Mouse (Mus musculus): ENCODE data around the gene Sept6. TPM values are rescaled to one million over a fixed set of nuclear protein-coding genes. Genes with fewer than 3 reads are reported as not detected.

Gene Sept6
- polyA plus RNA-seq, 1 experiment from 2014 or later, result 34.5 TPM

GRCm38 (mm10) chrX:36983654-36984311 lies 7.8 kb downstream of the Sept6 start:
- Histone ChIP-seq H3K27me3 (ENCODE audit: poor library complexity, severe bottlenecking) (no peaks in the 10 kb centered on the region), H3K36me3 (replicated peaks) (no peaks in the 10 kb centered on the region), H3K4me1 (peaks cover 8% of the 10 kb centered on the region; the same call in 1 of the 2 replicates), H3K4me3 (no peak overlapping the region), H3K27ac (no peak overlapping the region), H3K9me3 (no peaks in the 10 kb centered on the region)
- DNase-seq (ENCODE audit: extremely low spot score, low spot score), result no peak
- 66% methylated on average over 11 of the region's 11 CpGs for WGBS

- Histone ChIP-seq H3K27ac (no peak overlapping the region), H3K4me3 (no peak overlapping the region), H3K27me3 (ENCODE audit: poor library complexity, severe bottlenecking) (no peaks in the 10 kb centered on the region), H3K36me3 (replicated peaks) (no peaks in the 10 kb centered on the region), H3K9me3 (no peaks in the 10 kb centered on the region), H3K4me1 (peaks cover 7% of the 10 kb centered on the region; the same call in 1 of the 2 replicates)
- 89% methylated on average over 8 of the region's 8 CpGs for WGBS
- DNase-seq (ENCODE audit: extremely low spot score, low spot score), result no peak
Observed at GRCm38 (mm10) chrX:36982892-36983653, 8.5 kb downstream of the Sept6 start.

GRCm38 (mm10) chrX:36980563-36981187 lies 10.9 kb downstream of the Sept6 start:
- Histone ChIP-seq H3K36me3 (replicated peaks) (no peaks in the 10 kb centered on the region), H3K4me1 (no peaks in the 10 kb centered on the region), H3K9me3 (no peaks in the 10 kb centered on the region), H3K4me3 (no peak overlapping the region), H3K27ac (no peak overlapping the region), H3K27me3 (ENCODE audit: poor library complexity, severe bottlenecking) (no peaks in the 10 kb centered on the region)
- DNase-seq (ENCODE audit: extremely low spot score, low spot score), result no peak
- 89% methylated on average over 10 of the region's 10 CpGs for WGBS

GRCm38 (mm10) chrX:36977863-36978262 lies 13.7 kb downstream of the Sept6 start:
- WGBS, result 95% methylated on average over 2 of the region's 2 CpGs
- H3K27me3 ChIP-seq (ENCODE audit: poor library complexity, severe bottlenecking), result no peaks in the 10 kb centered on the region
- no peaks in the 10 kb centered on the region for H3K4me1 ChIP-seq
- H3K4me3 ChIP-seq, result no peak overlapping the region
- no peak for DNase-seq (ENCODE audit: extremely low spot score, low spot score)
- no peaks in the 10 kb centered on the region for H3K9me3 ChIP-seq
- H3K36me3 ChIP-seq (replicated peaks), result no peaks in the 10 kb centered on the region
- H3K27ac ChIP-seq, result no peak overlapping the region

GRCm38 (mm10) chrX:36976980-36977379 lies 14.6 kb downstream of the Sept6 start:
- Histone ChIP-seq H3K4me3 (no peak overlapping the region), H3K9me3 (no peaks in the 10 kb centered on the region), H3K27me3 (ENCODE audit: poor library complexity, severe bottlenecking) (no peaks in the 10 kb centered on the region), H3K27ac (no peak overlapping the region), H3K36me3 (replicated peaks) (no peaks in the 10 kb centered on the region), H3K4me1 (no peaks in the 10 kb centered on the region)
- WGBS, result 92% methylated on average over 7 of the region's 7 CpGs
- no peak for DNase-seq (ENCODE audit: extremely low spot score, low spot score)

- Histone ChIP-seq H3K4me3 (no peak overlapping the region), H3K36me3 (replicated peaks) (no peaks in the 10 kb centered on the region), H3K27ac (no peak overlapping the region), H3K27me3 (ENCODE audit: poor library complexity, severe bottlenecking) (no peaks in the 10 kb centered on the region), H3K4me1 (no peaks in the 10 kb centered on the region), H3K9me3 (no peaks in the 10 kb centered on the region)
- DNase-seq (ENCODE audit: extremely low spot score, low spot score), result no peak
- WGBS, result 86% methylated on average over 4 of the region's 4 CpGs
Observed at GRCm38 (mm10) chrX:36976272-36976671, 15.3 kb downstream of the Sept6 start.

GRCm38 (mm10) chrX:36974905-36975304 lies 16.7 kb downstream of the Sept6 start:
- Histone ChIP-seq H3K9me3 (no peaks in the 10 kb centered on the region), H3K4me3 (no peak overlapping the region), H3K4me1 (no peaks in the 10 kb centered on the region), H3K27ac (no peak overlapping the region), H3K36me3 (replicated peaks) (no peaks in the 10 kb centered on the region), H3K27me3 (ENCODE audit: poor library complexity, severe bottlenecking) (no peaks in the 10 kb centered on the region)
- DNase-seq (ENCODE audit: extremely low spot score, low spot score), result no peak
- WGBS, result 76% methylated on average over 5 of the region's 5 CpGs

GRCm38 (mm10) chrX:36972951-36973471 lies 18.6 kb downstream of the Sept6 start:
- Histone ChIP-seq H3K9me3 (no peaks in the 10 kb centered on the region), H3K27ac (no peak overlapping the region), H3K36me3 (replicated peaks) (no peaks in the 10 kb centered on the region), H3K4me3 (no peak overlapping the region), H3K4me1 (no peaks in the 10 kb centered on the region), H3K27me3 (ENCODE audit: poor library complexity, severe bottlenecking) (no peaks in the 10 kb centered on the region)
- 86% methylated on average over 5 of the region's 5 CpGs for WGBS
- no peak for DNase-seq (ENCODE audit: extremely low spot score, low spot score)

- Histone ChIP-seq H3K27ac (no peak overlapping the region), H3K9me3 (no peaks in the 10 kb centered on the region), H3K36me3 (replicated peaks) (peaks cover 3% of the 10 kb centered on the region), H3K4me3 (no peak overlapping the region), H3K4me1 (no peaks in the 10 kb centered on the region), H3K27me3 (ENCODE audit: poor library complexity, severe bottlenecking) (no peaks in the 10 kb centered on the region)
- WGBS, result 79% methylated on average over 4 of the region's 4 CpGs
- no peak for DNase-seq (ENCODE audit: extremely low spot score, low spot score)
Observed at GRCm38 (mm10) chrX:36971156-36971555, 20.4 kb downstream of the Sept6 start.

GRCm38 (mm10) chrX:36969501-36969900 lies 22.1 kb downstream of the Sept6 start:
- H3K9me3 ChIP-seq, result no peaks in the 10 kb centered on the region
- H3K4me3 ChIP-seq, result no peak overlapping the region
- DNase-seq (ENCODE audit: extremely low spot score, low spot score), result no peak
- no peaks in the 10 kb centered on the region for H3K4me1 ChIP-seq
- no peaks in the 10 kb centered on the region for H3K27me3 ChIP-seq (ENCODE audit: poor library complexity, severe bottlenecking)
- H3K27ac ChIP-seq, result no peak overlapping the region
- peaks cover 7% of the 10 kb centered on the region for H3K36me3 ChIP-seq (replicated peaks)
- 78% methylated on average over 4 of the region's 4 CpGs for WGBS

- 83% methylated on average over 2 of the region's 2 CpGs for WGBS
- Histone ChIP-seq H3K27ac (no peak overlapping the region), H3K9me3 (no peaks in the 10 kb centered on the region), H3K36me3 (replicated peaks) (0 out of 2 replicates have a peak, but pooled peaks cover 3% of the 10 kb centered on the region), H3K4me1 (no peaks in the 10 kb centered on the region), H3K27me3 (ENCODE audit: poor library complexity, severe bottlenecking) (no peaks in the 10 kb centered on the region), H3K4me3 (no peak overlapping the region)
- DNase-seq (ENCODE audit: extremely low spot score, low spot score), result no peak
Observed at GRCm38 (mm10) chrX:36956674-36957073, 34.9 kb downstream of the Sept6 start.

- Histone ChIP-seq H3K36me3 (replicated peaks) (peaks cover 19% of the 10 kb centered on the region), H3K9me3 (peaks cover 5% of the 10 kb centered on the region; the same call in 1 of the 2 replicates), H3K27me3 (ENCODE audit: poor library complexity, severe bottlenecking) (no peaks in the 10 kb centered on the region), H3K4me1 (no peaks in the 10 kb centered on the region), H3K27ac (no peak overlapping the region), H3K4me3 (no peak overlapping the region)
- no peak for DNase-seq (ENCODE audit: extremely low spot score, low spot score)
- WGBS, result 90% methylated on average over 3 of the region's 3 CpGs
Observed at GRCm38 (mm10) chrX:36941106-36941505, 50.5 kb downstream of the Sept6 start.
